Comparison of ENCODE assay signal across 14 mouse cellular contexts in the genomic region with DNA sequence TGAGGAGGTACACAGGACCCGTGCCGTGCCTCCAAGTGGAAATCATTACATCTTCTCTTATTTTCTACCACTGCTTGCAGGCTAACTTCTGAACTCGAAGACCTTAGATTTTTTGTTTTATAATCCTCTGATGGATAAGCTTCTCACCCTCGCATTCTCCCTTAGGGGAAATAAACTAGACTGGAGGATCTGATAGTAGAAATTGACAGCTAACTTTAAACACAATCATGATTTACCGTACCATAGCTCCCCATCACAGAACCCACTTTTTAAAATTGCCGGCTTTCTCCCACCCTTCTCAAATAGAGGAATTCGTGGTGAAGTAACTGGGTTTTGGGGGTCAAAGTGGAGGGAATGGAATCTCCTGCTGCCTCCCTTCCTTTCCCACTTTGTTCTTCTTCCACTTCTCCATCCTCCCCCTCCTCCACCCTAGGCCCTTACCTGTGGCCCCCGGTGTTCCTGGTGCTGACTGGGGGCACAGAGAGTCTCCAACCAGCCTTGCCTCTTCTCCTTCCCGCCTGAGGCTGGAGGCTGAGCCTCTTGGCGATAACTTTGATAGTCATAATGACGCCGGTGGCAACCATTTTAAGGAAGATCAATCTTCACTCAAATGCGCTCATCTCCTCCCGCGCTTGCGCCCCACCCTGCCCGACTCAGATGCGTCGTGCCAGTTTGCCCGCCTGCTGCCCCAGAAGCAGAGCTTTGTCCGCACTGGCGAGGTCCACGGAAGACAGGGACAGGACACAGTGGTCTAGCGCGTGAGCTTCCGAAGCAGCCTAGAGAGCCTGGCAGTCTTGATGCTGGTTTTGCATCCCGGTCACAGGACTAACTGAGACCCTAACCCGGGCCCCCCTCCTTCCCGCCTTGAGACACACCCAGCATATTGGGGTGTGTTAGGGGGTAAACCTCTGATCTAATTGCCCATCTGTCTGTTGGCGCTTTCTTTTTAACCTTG. TPM values are rescaled to one million over a fixed set of nuclear protein-coding genes. Genes with fewer than 3 reads are reported as not detected.
DNase-seq lines count a peak whose midpoint lies in the region; ATAC-seq lines count a peak whose summit lies in the region.
"Had no signal": no experiment of that assay in that cellular context is flagged by ENCODE, and none has a peak within 500 bp of the region (broad histone marks: within the 10 kb centered on the region; RNA-seq: fewer than 3 reads in every experiment).

No protein-coding gene starts in this region.

- H3K4me2 ChIP-seq in forebrain, embryonic 12.5 days: no peak overlapping the region
- H3K4me2 ChIP-seq in forebrain, embryonic 16.5 days (ENCODE audit: low read length): no peak overlapping the region
- H3K4me2 ChIP-seq in limb, embryonic 11.5 days (ENCODE audit: low read depth, severe bottlenecking): peak overlapping the region; percentile 34
- 0 out of 2 replicates have a peak overlapping the region, but pooled peaks have one; percentile 9 for H3K4me2 ChIP-seq in neural tube, embryonic 13.5 days

- no peaks in the 10 kb centered on the region for H3K9me3 ChIP-seq in forebrain, embryonic 12.5 days
- no peaks in the 10 kb centered on the region for H3K9me3 ChIP-seq in forebrain, embryonic 16.5 days (ENCODE audit: control insufficient read depth, low read length)
- H3K9me3 ChIP-seq in megakaryocyte, embryonic 14.5 days: peaks cover 5% of the 10 kb centered on the region; the same call in 1 of the 2 replicates
- H3K9me3 ChIP-seq in limb, embryonic 11.5 days (ENCODE audit: control insufficient read depth, low read length): no peaks in the 10 kb centered on the region
- H3K9me3 ChIP-seq in neural tube, embryonic 13.5 days: no peaks in the 10 kb centered on the region
- H3K9me3 ChIP-seq: heart, embryonic 12.5 days; stomach, embryonic 15.5 days had no signal

- no peak overlapping the region for H3K4me3 ChIP-seq in forebrain, embryonic 12.5 days (replicated peaks)
- H3K4me3 ChIP-seq in forebrain, embryonic 16.5 days (replicated peaks; ENCODE audit: low read length): no peak overlapping the region
- H3K4me3 ChIP-seq in megakaryocyte, embryonic 14.5 days (replicated peaks): peak overlapping the region; percentile 42
- peak overlapping the region; percentile 38 for H3K4me3 ChIP-seq in limb, embryonic 11.5 days (ENCODE audit: low read depth, low read length)
- H3K4me3 ChIP-seq in neural tube, embryonic 13.5 days: peak overlapping the region; percentile 9; the same call in 1 of the 2 replicates

- peaks cover 96% of the 10 kb centered on the region for H3K27me3 ChIP-seq in forebrain, embryonic 12.5 days
- peaks cover 63% of the 10 kb centered on the region for H3K27me3 ChIP-seq in forebrain, embryonic 16.5 days (replicated peaks; ENCODE audit: control insufficient read depth, insufficient read depth, low read length)
- H3K27me3 ChIP-seq in megakaryocyte, embryonic 14.5 days (replicated peaks): peaks cover 98% of the 10 kb centered on the region
- peaks cover 61% of the 10 kb centered on the region for H3K27me3 ChIP-seq in limb, embryonic 11.5 days (ENCODE audit: control insufficient read depth, insufficient read depth, low read length)
- H3K27me3 ChIP-seq in neural tube, embryonic 13.5 days: peaks cover 97% of the 10 kb centered on the region

- H3K4me1 ChIP-seq in forebrain, embryonic 12.5 days: peaks cover 13% of the 10 kb centered on the region
- peaks cover 4% of the 10 kb centered on the region for H3K4me1 ChIP-seq in forebrain, embryonic 16.5 days (replicated peaks; ENCODE audit: control insufficient read depth, insufficient read depth, low read length)
- H3K4me1 ChIP-seq in megakaryocyte, embryonic 14.5 days: peaks cover 55% of the 10 kb centered on the region
- H3K4me1 ChIP-seq in limb, embryonic 11.5 days (ENCODE audit: control insufficient read depth, insufficient read depth, low read length): peaks cover 12% of the 10 kb centered on the region
- peaks cover 14% of the 10 kb centered on the region for H3K4me1 ChIP-seq in neural tube, embryonic 13.5 days (replicated peaks)

- 3% methylated on average over 30 of the region's 30 CpGs for WGBS in forebrain, embryonic 12.5 days
- WGBS in forebrain, embryonic 16.5 days: 2% methylated on average over 30 of the region's 30 CpGs
- 1% methylated on average over 30 of the region's 30 CpGs for WGBS in limb, embryonic 11.5 days
- WGBS in neural tube, embryonic 13.5 days: 2% methylated on average over 30 of the region's 30 CpGs

- ATAC-seq in forebrain, embryonic 12.5 days (ENCODE audit: low FRiP score): 0 out of 2 replicates have a peak, but pooled peaks have one; percentile 20
- ATAC-seq in forebrain, embryonic 16.5 days: no peak
- no peak for ATAC-seq in megakaryocyte, adult 5-6 weeks (ENCODE audit: poor library complexity, severe bottlenecking)
- ATAC-seq in limb, embryonic 11.5 days (ENCODE audit: insufficient number of reproducible peaks, low FRiP score, low TSS enrichment, low read depth): no peak
- ATAC-seq in neural tube, embryonic 13.5 days (ENCODE audit: low read depth): no peak

- H3K36me3 ChIP-seq in forebrain, embryonic 12.5 days (replicated peaks): no peaks in the 10 kb centered on the region
- no peaks in the 10 kb centered on the region for H3K36me3 ChIP-seq in forebrain, embryonic 16.5 days (ENCODE audit: control insufficient read depth, insufficient read depth)
- no peaks in the 10 kb centered on the region for H3K36me3 ChIP-seq in megakaryocyte, embryonic 14.5 days (replicated peaks; ENCODE audit: low read length)
- no peaks in the 10 kb centered on the region for H3K36me3 ChIP-seq in limb, embryonic 11.5 days (ENCODE audit: control insufficient read depth, insufficient read depth, low read length)
- H3K36me3 ChIP-seq in neural tube, embryonic 13.5 days: no peaks in the 10 kb centered on the region
- H3K36me3 ChIP-seq: heart, embryonic 12.5 days; stomach, embryonic 15.5 days had no signal

- peak; percentile 60 for DNase-seq in limb, embryonic 11.5 days (ENCODE audit: low spot score)
- DNase-seq in thymus, adult 18-20 months: no peak
- no peak for DNase-seq in spleen, postnatal 14 days (ENCODE audit: low spot score in 2 of 2)
- DNase-seq: cerebellum, adult 9-10 months had no signal

- no peak overlapping the region for H3K9ac ChIP-seq in forebrain, embryonic 12.5 days
- H3K9ac ChIP-seq in forebrain, embryonic 16.5 days (replicated peaks; ENCODE audit: low read depth, low read length): no peak overlapping the region
- peak overlapping the region; percentile 54 for H3K9ac ChIP-seq in limb, embryonic 11.5 days (ENCODE audit: low read length)
- H3K9ac ChIP-seq in neural tube, embryonic 13.5 days: no peak overlapping the region
- H3K9ac ChIP-seq: heart, embryonic 12.5 days; stomach, embryonic 15.5 days had no signal

- H3K27ac ChIP-seq in forebrain, embryonic 12.5 days: no peak overlapping the region
- no peak overlapping the region for H3K27ac ChIP-seq in forebrain, embryonic 16.5 days (ENCODE audit: low read length)
- peak overlapping the region; percentile 40; the same call in 1 of the 2 replicates for H3K27ac ChIP-seq in limb, embryonic 11.5 days (replicated peaks; ENCODE audit: low read depth, low read length)
- no peak overlapping the region for H3K27ac ChIP-seq in neural tube, embryonic 13.5 days (replicated peaks)
- H3K27ac ChIP-seq: stomach, embryonic 15.5 days had no signal

RNA-seq across cellular contexts. Expression of a gene that starts 1.3 kb away (rescaled TPM):
- not detected in 2 replicates for polyA plus RNA-seq in forebrain, embryonic 12.5 days (2016; fragmentation: Nextera tagmentation; extraction: Ambion mirVana)
- 0.07 TPM in 1 of 2 replicates, not detected in the other for polyA plus RNA-seq in forebrain, embryonic 16.5 days (2015; fragmentation: Nextera tagmentation; extraction: Ambion mirVana)
- not detected in 2 replicates for polyA plus RNA-seq in megakaryocyte, embryonic 14.5 days (2012; ENCODE audit: insufficient read depth, low replicate concordance)
- not detected in 2 replicates for total RNA-seq in megakaryocyte, adult 5-6 weeks (2015)
- total RNA-seq in megakaryocyte, adult 5-6 weeks (2017): not detected in 2 replicates
- polyA plus RNA-seq in limb, embryonic 11.5 days (2014; fragmentation: Nextera tagmentation; extraction: Ambion mirVana): 3.3 and 3.8 TPM in 2 replicates
- polyA plus RNA-seq in neural tube, embryonic 13.5 days (2015; fragmentation: Nextera tagmentation; extraction: Ambion mirVana): 0.43 and 0.67 TPM in 2 replicates
- total RNA-seq: adrenal gland, postnatal 4 days; left cerebral cortex, postnatal 36 days had no signal
- polyA plus RNA-seq: heart, embryonic 12.5 days; large intestine, adult 2 months; stomach, embryonic 15.5 days had no signal

RNA-seq across cellular contexts. Expression of a gene that starts 7.4 kb away (rescaled TPM):
- not detected in 2 replicates for polyA plus RNA-seq in forebrain, embryonic 12.5 days (2016; fragmentation: Nextera tagmentation; extraction: Ambion mirVana)
- polyA plus RNA-seq in forebrain, embryonic 16.5 days (2015; fragmentation: Nextera tagmentation; extraction: Ambion mirVana): 0.10 TPM in 1 of 2 replicates, not detected in the other
- not detected in 2 replicates for polyA plus RNA-seq in megakaryocyte, embryonic 14.5 days (2012; ENCODE audit: insufficient read depth, low replicate concordance)
- not detected in 2 replicates for total RNA-seq in megakaryocyte, adult 5-6 weeks (2015)
- not detected in 2 replicates for total RNA-seq in megakaryocyte, adult 5-6 weeks (2017)
- polyA plus RNA-seq in limb, embryonic 11.5 days (2014; fragmentation: Nextera tagmentation; extraction: Ambion mirVana): 55.3 and 59.8 TPM in 2 replicates
- 0.10 and 0.19 TPM in 2 replicates for polyA plus RNA-seq in neural tube, embryonic 13.5 days (2015; fragmentation: Nextera tagmentation; extraction: Ambion mirVana)
- total RNA-seq: adrenal gland, postnatal 4 days; left cerebral cortex, postnatal 36 days had no signal
- polyA plus RNA-seq: large intestine, adult 2 months; stomach, embryonic 15.5 days had no signal

RNA-seq across cellular contexts. Expression of a gene that starts 14.1 kb away (rescaled TPM):
- polyA plus RNA-seq in forebrain, embryonic 12.5 days (2016; fragmentation: Nextera tagmentation; extraction: Ambion mirVana): not detected in 2 replicates
- not detected in 2 replicates for polyA plus RNA-seq in forebrain, embryonic 16.5 days (2015; fragmentation: Nextera tagmentation; extraction: Ambion mirVana)
- polyA plus RNA-seq in megakaryocyte, embryonic 14.5 days (2012; ENCODE audit: insufficient read depth, low replicate concordance): not detected in 2 replicates
- total RNA-seq in megakaryocyte, adult 5-6 weeks (2015): not detected in 2 replicates
- not detected in 2 replicates for total RNA-seq in megakaryocyte, adult 5-6 weeks (2017)
- polyA plus RNA-seq in limb, embryonic 11.5 days (2014; fragmentation: Nextera tagmentation; extraction: Ambion mirVana): 80.7 and 82.2 TPM in 2 replicates
- 0.50 and 1.7 TPM in 2 replicates for polyA plus RNA-seq in neural tube, embryonic 13.5 days (2015; fragmentation: Nextera tagmentation; extraction: Ambion mirVana)
- total RNA-seq: adrenal gland, postnatal 4 days; left cerebral cortex, postnatal 36 days had no signal
- polyA plus RNA-seq: large intestine, adult 2 months had no signal

RNA-seq across cellular contexts. Expression of a gene that starts 18.7 kb away (rescaled TPM):
- not detected in 2 replicates for polyA plus RNA-seq in forebrain, embryonic 12.5 days (2016; fragmentation: Nextera tagmentation; extraction: Ambion mirVana)
- not detected in 2 replicates for polyA plus RNA-seq in forebrain, embryonic 16.5 days (2015; fragmentation: Nextera tagmentation; extraction: Ambion mirVana)
- not detected in 2 replicates for polyA plus RNA-seq in megakaryocyte, embryonic 14.5 days (2012; ENCODE audit: insufficient read depth, low replicate concordance)
- not detected in 2 replicates for total RNA-seq in megakaryocyte, adult 5-6 weeks (2015)
- not detected in 2 replicates for total RNA-seq in megakaryocyte, adult 5-6 weeks (2017)
- polyA plus RNA-seq in limb, embryonic 11.5 days (2014; fragmentation: Nextera tagmentation; extraction: Ambion mirVana): 59.6 and 64.4 TPM in 2 replicates
- 4.0 and 6.5 TPM in 2 replicates for polyA plus RNA-seq in neural tube, embryonic 13.5 days (2015; fragmentation: Nextera tagmentation; extraction: Ambion mirVana)
- total RNA-seq: left cerebral cortex, postnatal 36 days had no signal
- polyA plus RNA-seq: heart, embryonic 12.5 days; large intestine, adult 2 months had no signal

RNA-seq across cellular contexts. Expression of a gene that starts 31.0 kb away (rescaled TPM):
- not detected in 2 replicates for polyA plus RNA-seq in forebrain, embryonic 12.5 days (2016; fragmentation: Nextera tagmentation; extraction: Ambion mirVana)
- polyA plus RNA-seq in forebrain, embryonic 16.5 days (2015; fragmentation: Nextera tagmentation; extraction: Ambion mirVana): not detected in 2 replicates
- polyA plus RNA-seq in megakaryocyte, embryonic 14.5 days (2012; ENCODE audit: insufficient read depth, low replicate concordance): not detected in 2 replicates
- not detected in 2 replicates for total RNA-seq in megakaryocyte, adult 5-6 weeks (2015)
- total RNA-seq in megakaryocyte, adult 5-6 weeks (2017): not detected in 2 replicates
- polyA plus RNA-seq in limb, embryonic 11.5 days (2014; fragmentation: Nextera tagmentation; extraction: Ambion mirVana): 52.0 and 55.0 TPM in 2 replicates
- polyA plus RNA-seq in neural tube, embryonic 13.5 days (2015; fragmentation: Nextera tagmentation; extraction: Ambion mirVana): 87.2 and 132 TPM in 2 replicates
- total RNA-seq: left cerebral cortex, postnatal 36 days had no signal
- polyA plus RNA-seq: heart, embryonic 12.5 days; large intestine, adult 2 months had no signal

Comparison
In these comparisons a context has a peak if more than half of its experiments do, and no peak if none do; other contexts are left out.
1. H3K4me2 ChIP-seq: peak in limb, embryonic 11.5 days (single experiment) and neural tube, embryonic 13.5 days (single experiment); none in forebrain, embryonic 12.5 days (single experiment) and forebrain, embryonic 16.5 days (single experiment).
2. H3K4me3 ChIP-seq: peak in megakaryocyte, embryonic 14.5 days (single experiment), limb, embryonic 11.5 days (single experiment) and neural tube, embryonic 13.5 days (single experiment); none in forebrain, embryonic 12.5 days (single experiment) and forebrain, embryonic 16.5 days (single experiment).
3. RNA of a gene that starts 7.4 kb away (polyA plus RNA-seq): 55.3 to 59.8 TPM in limb, embryonic 11.5 days; 0.10 to 0.19 TPM in neural tube, embryonic 13.5 days, not detected in forebrain, embryonic 12.5 days, 0.10 TPM in forebrain, embryonic 16.5 days and not detected in megakaryocyte, embryonic 14.5 days; every median in the first group is over 10 times any median in the second.
4. RNA of a gene that starts 14.1 kb away (polyA plus RNA-seq): 80.7 to 82.2 TPM in limb, embryonic 11.5 days; 0.50 to 1.7 TPM in neural tube, embryonic 13.5 days, not detected in forebrain, embryonic 12.5 days, not detected in forebrain, embryonic 16.5 days and not detected in megakaryocyte, embryonic 14.5 days; every median in the first group is over 10 times any median in the second.